Mouse (Mus musculus) CH12.LX (cell line): ENCODE measurements around the gene Yod1. TPM values are rescaled to one million over a fixed set of nuclear protein-coding genes. Genes with fewer than 3 reads are reported as not detected.

Experiments used
- DNase-seq: peaks from one replicate; pipeline ENCODE4 v3.0.0-alpha.2; 2013; ENCODE audit errors: extremely low read depth
- H3K27ac ChIP-seq: 2 replicates; pipeline ENCODE4 v1.5.1; 2012; ENCODE audit warnings: low read depth, mild to moderate bottlenecking, control low read depth, moderate library complexity; ENCODE audit not compliant: insufficient read depth
- H3K27me3 ChIP-seq: replicated peaks from 2 replicates; pipeline ENCODE3; 2012; ENCODE audit warnings: inconsistent platforms
- H3K36me3 ChIP-seq, 2 experiments: replicated peaks in 1 of 2; 2 replicates each; pipeline versions ENCODE3 to v1.6.1; 2012; ENCODE audit warnings: inconsistent platforms in 1 of 2, low read length in 1 of 2, mild to moderate bottlenecking in 1 of 2, mixed read lengths in 1 of 2, moderate library complexity in 1 of 2; ENCODE audit not compliant: control insufficient read depth in 1 of 2, insufficient read depth in 1 of 2
- H3K4me1 ChIP-seq, 2 experiments: 2 replicates each; pipeline ENCODE4 v1.6.1; 2012; ENCODE audit warnings: inconsistent platforms in 1 of 2, moderate library complexity in 1 of 2; ENCODE audit not compliant: insufficient read depth in 2 of 2, control insufficient read depth in 1 of 2
- H3K4me2 ChIP-seq: 2 replicates; pipeline ENCODE4 v1.6.1; 2012; ENCODE audit warnings: low read depth, mild to moderate bottlenecking, control low read depth; ENCODE audit not compliant: poor library complexity, insufficient read depth, severe bottlenecking
- H3K4me3 ChIP-seq, 3 experiments: fragments of 150-350 bp in 1 of 3; sonication (generic) in 1 of 3; replicated peaks in 1 of 3; 2 replicates each; pipeline versions ENCODE3 to v1.5.1; 2011 to 2012; ENCODE audit warnings: low read depth in 2 of 3, low read length in 2 of 3, mild to moderate bottlenecking in 2 of 3, moderate library complexity in 2 of 3, control low read depth in 1 of 3, improper control_type of control experiment in 1 of 3, inconsistent platforms in 1 of 3, mixed read lengths in 1 of 3; ENCODE audit not compliant: poor library complexity in 1 of 3
- H3K79me2 ChIP-seq: replicated peaks from 2 replicates; pipeline ENCODE4 v1.6.1; 2012; ENCODE audit warnings: mild to moderate bottlenecking, moderate library complexity; ENCODE audit not compliant: control insufficient read depth, poor library complexity, insufficient read depth, severe bottlenecking; ENCODE audit errors: extremely low read depth
- H3K9ac ChIP-seq: 2 replicates; pipeline ENCODE4 v1.6.1; 2012; ENCODE audit warnings: low read depth, mild to moderate bottlenecking, control low read depth, moderate library complexity; ENCODE audit not compliant: insufficient read depth
- H3K9me3 ChIP-seq: replicated peaks from 2 replicates; pipeline ENCODE3; 2012; ENCODE audit warnings: low read length, inconsistent platforms, mixed read lengths
- BHLHE40 ChIP-seq: IDR thresholded peaks from 2 replicates; pipeline ENCODE4 v1.6.1; 2011; ENCODE audit warnings: mild to moderate bottlenecking, low read depth, low read length, improper control_type of control experiment
- CHD1 ChIP-seq: IDR thresholded peaks from 2 replicates; pipeline ENCODE4 v1.6.1; 2012; ENCODE audit warnings: low read depth, low read length, improper control_type of control experiment, inconsistent platforms
- CHD2 ChIP-seq: IDR thresholded peaks from 2 replicates; pipeline ENCODE4 v1.6.1; 2011; ENCODE audit warnings: low read length, improper control_type of control experiment
- CTCF ChIP-seq, 2 experiments: IDR thresholded peaks in 1 of 2; conservative IDR thresholded peaks in 1 of 2; 2 replicates each; pipeline ENCODE4 v1.5.1; 2011 to 2012; ENCODE audit warnings: low read depth in 2 of 2, low read length in 2 of 2, improper control_type of control experiment in 1 of 2, inconsistent platforms in 1 of 2, mild to moderate bottlenecking in 1 of 2, moderate library complexity in 1 of 2
- E2F4 ChIP-seq: IDR thresholded peaks from 2 replicates; pipeline ENCODE4 v1.6.1; 2011; ENCODE audit warnings: low read depth, low read length, improper control_type of control experiment; ENCODE audit not compliant: insufficient replicate concordance
- ELF1 ChIP-seq: IDR thresholded peaks from 2 replicates; pipeline ENCODE4 v1.6.1; 2014; ENCODE audit warnings: low read depth, mild to moderate bottlenecking, inconsistent platforms, low read length, improper control_type of control experiment
- EP300 ChIP-seq: IDR thresholded peaks from 2 replicates; pipeline ENCODE4 v1.6.1; 2011; ENCODE audit warnings: low read length, improper control_type of control experiment
- GABPA ChIP-seq: IDR thresholded peaks from 2 replicates; pipeline ENCODE4 v1.6.1; 2012; ENCODE audit warnings: low read depth, low read length, improper control_type of control experiment, inconsistent platforms; ENCODE audit not compliant: insufficient replicate concordance
- HCFC1 ChIP-seq: IDR thresholded peaks from 2 replicates; pipeline ENCODE4 v1.6.1; 2012; ENCODE audit warnings: low read depth, mild to moderate bottlenecking, inconsistent platforms, low read length, improper control_type of control experiment
- JUN ChIP-seq: IDR thresholded peaks from 2 replicates; pipeline ENCODE4 v1.6.1; 2011; ENCODE audit warnings: low read depth, mild to moderate bottlenecking, low read length, improper control_type of control experiment, moderate library complexity; ENCODE audit not compliant: insufficient read depth
- JUND ChIP-seq: conservative IDR thresholded peaks from 2 replicates; pipeline ENCODE4 v1.6.1; 2011; ENCODE audit warnings: low read depth, low read length, improper control_type of control experiment
- KAT2A ChIP-seq: IDR thresholded peaks from 2 replicates; pipeline ENCODE4 v1.6.1; 2012; ENCODE audit warnings: low read length, improper control_type of control experiment, inconsistent platforms; ENCODE audit not compliant: insufficient replicate concordance
- MAFK ChIP-seq: IDR thresholded peaks from 2 replicates; pipeline ENCODE4 v1.6.1; 2011; ENCODE audit warnings: low read length, improper control_type of control experiment; ENCODE audit not compliant: insufficient replicate concordance
- MAX ChIP-seq: IDR thresholded peaks from 2 replicates; pipeline ENCODE4 v1.6.1; 2011; ENCODE audit warnings: low read length, improper control_type of control experiment
- MAZ ChIP-seq: IDR thresholded peaks from 2 replicates; pipeline ENCODE4 v1.6.1; 2012; ENCODE audit warnings: low read depth, mild to moderate bottlenecking, inconsistent platforms, low read length, improper control_type of control experiment, moderate library complexity
- MEF2A ChIP-seq: IDR thresholded peaks from 2 replicates; pipeline ENCODE4 v1.6.1; 2014; ENCODE audit warnings: low read depth, mild to moderate bottlenecking, inconsistent platforms, low read length, improper control_type of control experiment, borderline replicate concordance
- MXI1 ChIP-seq: IDR thresholded peaks from 2 replicates; pipeline ENCODE4 v1.6.1; 2011; ENCODE audit warnings: mild to moderate bottlenecking, low read depth, low read length, improper control_type of control experiment
- MYC ChIP-seq: IDR thresholded peaks from 2 replicates; pipeline ENCODE4 v1.6.1; 2011; ENCODE audit warnings: low read depth, mild to moderate bottlenecking, improper control_type of control experiment, low read length
- NELFE ChIP-seq: IDR thresholded peaks from 2 replicates; pipeline ENCODE4 v1.6.1; 2011; ENCODE audit warnings: low read depth, low read length, improper control_type of control experiment
- PAX5 ChIP-seq: IDR thresholded peaks from 2 replicates; pipeline ENCODE4 v1.6.1; 2012; ENCODE audit warnings: low read length, inconsistent platforms, mixed read lengths
- POLR2AphosphoS2 ChIP-seq: IDR thresholded peaks from 2 replicates; pipeline ENCODE4 v1.6.1; 2011; ENCODE audit warnings: low read depth, low read length, improper control_type of control experiment
- SMC3 ChIP-seq: IDR thresholded peaks from 2 replicates; pipeline ENCODE4 v1.6.1; 2011; ENCODE audit warnings: low read depth, low read length, improper control_type of control experiment
- TCF12 ChIP-seq: IDR thresholded peaks from 2 replicates; pipeline ENCODE4 v1.6.1; 2014; ENCODE audit warnings: low read depth, mild to moderate bottlenecking, inconsistent platforms, low read length, improper control_type of control experiment
- UBTF ChIP-seq: IDR thresholded peaks from 2 replicates; pipeline ENCODE4 v1.6.1; 2012; ENCODE audit warnings: low read depth, mild to moderate bottlenecking, inconsistent platforms, low read length, improper control_type of control experiment, moderate library complexity
- USF1 ChIP-seq: IDR thresholded peaks from 2 replicates; pipeline ENCODE4 v1.6.1; 2014; ENCODE audit warnings: low read depth, mild to moderate bottlenecking, inconsistent platforms, low read length, improper control_type of control experiment
- USF2 ChIP-seq: conservative IDR thresholded peaks from 2 replicates; pipeline ENCODE4 v1.6.1; 2011; ENCODE audit warnings: low read depth, low read length, improper control_type of control experiment
- ZC3H11A ChIP-seq: IDR thresholded peaks from 2 replicates; pipeline ENCODE4 v1.6.1; 2012; ENCODE audit warnings: low read depth, mild to moderate bottlenecking, inconsistent platforms, low read length, improper control_type of control experiment
- ZKSCAN1 ChIP-seq: IDR thresholded peaks from 2 replicates; pipeline ENCODE4 v1.6.1; 2012; ENCODE audit warnings: low read depth, inconsistent platforms, low read length, improper control_type of control experiment, borderline replicate concordance
- ZMIZ1 ChIP-seq: IDR thresholded peaks from 2 replicates; pipeline ENCODE4 v1.6.1; 2012; ENCODE audit warnings: low read depth, mild to moderate bottlenecking, inconsistent platforms, low read length, improper control_type of control experiment
- dilution Hi-C: fragments of 300-500 bp; cut with MboI; formaldehyde crosslinking; loops from 2 replicates; pipeline ENCODE4 v1.14.3; 2020; ENCODE audit warnings: low sequenced_read_pairs; ENCODE audit not compliant: extremely low pct_unique_long_range_greater_than_20kb, extremely low pct_ligation_motif_present
- in situ Hi-C: fragments of 300-500 bp; cut with MboI; formaldehyde crosslinking; loops from 3 replicates; pipeline ENCODE4 v1.14.3; 2019; ENCODE audit warnings: low sequenced_read_pairs, low pct_ligation_motif_present, low pct_unique_long_range_greater_than_20kb, mixed read lengths
- polyA plus RNA-seq: library from polyadenylated mRNA; unstranded; fragments of >175 nt; gene quantifications from 2 replicates; pipeline ENCODE4 v1.2.1, GENCODE M21; 2012; ENCODE audit warnings: low read depth; ENCODE audit not compliant: insufficient read length
- total RNA-seq, 2 experiments: library from RNA; depleted of rRNA; stranded (reverse); fragments of 300-350 nt in 1 of 2; fragments of >200 nt in 1 of 2; gene quantifications; 2 replicates each; pipeline ENCODE4 v1.2.3; 2012 to 2014

Gene Yod1
- total and polyA plus RNA-seq, 3 experiments: 3.6 to 5.4 (median 5.2) TPM

DNA sequence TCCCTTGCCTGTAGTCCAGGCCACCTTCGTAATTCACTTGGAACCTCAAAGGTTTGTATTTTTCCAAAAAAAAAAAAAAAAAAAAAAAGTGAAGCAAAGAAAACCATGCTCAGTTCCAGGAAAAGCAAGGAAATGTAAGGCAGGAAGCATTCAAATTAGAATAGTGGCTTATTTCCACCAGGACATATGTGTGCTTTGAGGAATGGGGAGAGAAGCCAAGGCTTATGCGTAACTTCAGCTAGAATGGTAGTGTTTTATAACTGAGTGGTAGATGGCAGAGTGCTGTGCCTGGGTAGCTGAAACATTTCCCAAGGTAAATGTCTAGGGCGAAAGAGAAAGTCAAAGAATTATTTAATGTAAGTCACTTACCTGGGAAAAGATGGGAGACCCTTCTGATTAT, 11.6 kb downstream of the Yod1 start:
- no peak overlapping the region for H3K9ac ChIP-seq
- TF ChIP-seq USF2 (no peak), NELFE (no peak), ZMIZ1 (no peak), CTCF (conservative IDR thresholded peaks at IDR 0.05 in 1 of 2, IDR thresholded peaks at IDR 0.05 in 1 of 2; ENCODE audit: low read depth in 2 of 2, low read length in 2 of 2) (no peak), JUN (no peak), MXI1 (no peak), MAFK (no peak), POLR2AphosphoS2 (no peak), MEF2A (no peak), SMC3 (no peak), PAX5 (no peak), HCFC1 (no peak), GABPA (no peak), ZC3H11A (no peak), ZKSCAN1 (no peak), ELF1 (no peak), TCF12 (no peak), JUND (no peak), USF1 (no peak)
- TF ChIP-seq, all 38 proteins: peak for 0
- in situ Hi-C loops (no loop called here), dilution Hi-C loops (no loop called here)
- no peak overlapping the region for H3K27ac ChIP-seq
- H3K9me3 ChIP-seq: no peaks in the 10 kb centered on the region
- H3K27me3 ChIP-seq: no peaks in the 10 kb centered on the region
- peaks cover 0 to 6% of the 10 kb centered on the region in 2 experiments for H3K36me3 ChIP-seq
- DNase-seq: no peak
- H3K4me1 ChIP-seq: peaks cover 0 to 9% of the 10 kb centered on the region in 2 experiments; a peak in 1 of 4 replicates
- H3K79me2 ChIP-seq: no peaks in the 10 kb centered on the region
- H3K4me3 ChIP-seq: no peak overlapping the region
- no peak overlapping the region for H3K4me2 ChIP-seq

DNA sequence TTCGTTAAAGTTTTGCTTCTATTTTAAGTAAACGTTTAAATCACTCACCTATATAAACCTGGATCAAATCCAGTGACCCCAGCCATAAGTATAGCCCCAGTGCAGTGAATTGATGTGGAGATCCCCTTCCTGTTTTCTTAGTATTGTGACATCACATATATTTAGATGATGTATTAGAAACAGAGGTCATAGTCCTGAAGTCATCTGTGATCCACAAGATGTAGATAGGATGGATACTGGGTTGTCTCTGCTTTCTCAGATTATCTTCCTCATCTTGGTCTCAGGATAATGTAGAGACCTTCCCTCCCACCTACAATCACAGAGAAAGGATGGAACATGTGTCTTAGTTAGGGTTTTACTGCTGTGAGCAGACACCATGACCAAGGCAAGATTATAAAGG, 12.0 kb downstream of the Yod1 start, which contains the start of gene Pfkfb2:
TSS of gene Pfkfb2 (minus strand) at position 101 of the 400 bp plus-strand sequence.
- Histone ChIP-seq H3K9ac (no peak within 1 kb of the TSS), H3K36me3 (peaks cover 0 to 4% of the 10 kb centered on the region in 2 experiments)
- no peak for TF ChIP-seq ZC3H11A
- TF ChIP-seq CTCF (conservative IDR thresholded peaks at IDR 0.05 in 1 of 2, IDR thresholded peaks at IDR 0.05 in 1 of 2; ENCODE audit: low read depth in 2 of 2, low read length in 2 of 2): no peak
- TF ChIP-seq KAT2A: no peak
- no peak for TF ChIP-seq BHLHE40
- TF ChIP-seq CHD1: no peak
- TF ChIP-seq POLR2AphosphoS2: no peak
- TF ChIP-seq CHD2: no peak
- no peak for TF ChIP-seq MAFK
- TF ChIP-seq HCFC1: no peak
- no peak for TF ChIP-seq E2F4
- no peak for TF ChIP-seq MAZ
- TF ChIP-seq MAX: no peak
- no peak for TF ChIP-seq UBTF
- no peak for TF ChIP-seq MYC
- no peak for TF ChIP-seq JUN
- TF ChIP-seq ZMIZ1: no peak
- no peak for TF ChIP-seq NELFE
- no peak for TF ChIP-seq ZKSCAN1
- TF ChIP-seq EP300: no peak
- TF ChIP-seq, all 38 proteins: peak for 0
- in situ Hi-C loops: no loop called here
- Histone ChIP-seq H3K4me1 (peaks cover 0 to 9% of the 10 kb centered on the region in 2 experiments; a peak in 1 of 4 replicates), H3K4me3 (no peak within 1 kb of the TSS), H3K27me3 (no peaks in the 10 kb centered on the region), H3K27ac (no peak within 1 kb of the TSS), H3K79me2 (no peaks in the 10 kb centered on the region), H3K9me3 (no peaks in the 10 kb centered on the region), H3K4me2 (no peak within 1 kb of the TSS)
- no peak for DNase-seq
- dilution Hi-C loops: no loop called here
